Mouse (Mus musculus) cerebellum, adult 2 months (tissue): Measurements from ENCODE around the gene Ppil6. TPM values are rescaled to one million over a fixed set of nuclear protein-coding genes. Genes with fewer than 3 reads are reported as not detected.

Experiments used
- DNase-seq, 2 experiments: peaks; one replicate each; pipeline ENCODE4 v3.0.0; 2021
- H3K27ac ChIP-seq: fragments of 200-500 bp; 2 replicates; pipeline ENCODE4 v1.5.1; 2012; ENCODE audit warnings: low read length, control low read depth, inconsistent platforms; ENCODE audit not compliant: insufficient read depth
- H3K27me3 ChIP-seq: fragments of 200-500 bp; 2 replicates; pipeline ENCODE4 v1.6.1; 2012; ENCODE audit warnings: inconsistent platforms, mild to moderate bottlenecking, low read length, moderate library complexity; ENCODE audit not compliant: control insufficient read depth, insufficient read depth
- H3K4me1 ChIP-seq: fragments of 200-500 bp; 2 replicates; pipeline ENCODE4 v1.6.1; 2011; ENCODE audit warnings: low read length; ENCODE audit not compliant: control insufficient read depth, insufficient read depth
- H3K4me3 ChIP-seq: fragments of 200-500 bp; replicated peaks from 2 replicates; pipeline ENCODE3; 2011; ENCODE audit warnings: mild to moderate bottlenecking, low read depth, low read length, control low read depth; ENCODE audit not compliant: insufficient read depth
- CTCF ChIP-seq: fragments of 200-500 bp; IDR thresholded peaks from 2 replicates; pipeline ENCODE4 v1.5.1; 2011; ENCODE audit warnings: low read depth, mild to moderate bottlenecking, control low read depth, low read length, moderate library complexity, borderline replicate concordance; ENCODE audit not compliant: insufficient read depth
- POLR2A ChIP-seq: fragments of 200-500 bp; IDR thresholded peaks from 2 replicates; pipeline ENCODE4 v1.6.1; 2011; ENCODE audit warnings: low read length, control low read depth, borderline replicate concordance; ENCODE audit not compliant: insufficient read depth
- WGBS: fragments of 180-500 bp; shearing (Covaris S2); methylation state at CpG from one replicate; pipeline ENCODE4 v1.1.7; 2018; 5-methylcytosine and 5-hydroxymethylcytosine counted together
- polyA plus RNA-seq: library from polyadenylated mRNA; depleted of rRNA; stranded (reverse); fragments of >200 nt; gene quantifications from 2 replicates; pipeline ENCODE4 v1.2.3, GENCODE M21; 2012

The Ppil6 gene
- polyA plus RNA-seq, 1 experiment, result 3.5 TPM

- WGBS, result 86% methylated on average over 4 of the region's 4 CpGs
- no peak for DNase-seq
- TF ChIP-seq CTCF (no peak), POLR2A (no peak)
- H3K4me3 ChIP-seq, result no peak overlapping the region
- peaks cover 4% of the 10 kb centered on the region; the same call in 1 of the 2 replicates for H3K4me1 ChIP-seq
- H3K27me3 ChIP-seq, result no peaks in the 10 kb centered on the region
- no peak overlapping the region for H3K27ac ChIP-seq
Measured at GRCm38 (mm10) chr10:41543439-41543838, 53.2 kb downstream of the Ppil6 start.

GRCm38 (mm10) chr10:41543844-41544243 lies 53.6 kb downstream of the Ppil6 start:
- WGBS, result 60% methylated on average over 2 of the region's 2 CpGs
- Histone ChIP-seq H3K4me1 (peaks cover 4% of the 10 kb centered on the region; the same call in 1 of the 2 replicates), H3K4me3 (no peak overlapping the region), H3K27me3 (no peaks in the 10 kb centered on the region), H3K27ac (no peak overlapping the region)
- no peak for DNase-seq
- no peak for TF ChIP-seq POLR2A
- TF ChIP-seq CTCF, result no peak

- DNase-seq, result no peak
- Histone ChIP-seq H3K27me3 (no peaks in the 10 kb centered on the region), H3K4me1 (peaks cover 4% of the 10 kb centered on the region; the same call in 1 of the 2 replicates), H3K4me3 (no peak overlapping the region), H3K27ac (no peak overlapping the region)
- 19% methylated on average over 7 of the region's 7 CpGs for WGBS
- TF ChIP-seq POLR2A (no peak), CTCF (no peak)
Measured at GRCm38 (mm10) chr10:41544481-41545190, 54.4 kb downstream of the Ppil6 start.

GRCm38 (mm10) chr10:41545224-41545755 lies 55.1 kb downstream of the Ppil6 start:
- TF ChIP-seq CTCF, result no peak
- no peak for TF ChIP-seq POLR2A

GRCm38 (mm10) chr10:41546396-41547165 lies 56.3 kb downstream of the Ppil6 start:
- no peak overlapping the region for H3K4me3 ChIP-seq
- WGBS, result 28% methylated on average over 13 of the region's 13 CpGs
- H3K27me3 ChIP-seq, result no peaks in the 10 kb centered on the region
- no peak overlapping the region for H3K27ac ChIP-seq
- peaks cover 4% of the 10 kb centered on the region; the same call in 1 of the 2 replicates for H3K4me1 ChIP-seq
- DNase-seq, result peak in 1 of 2 experiments; percentile 9
- no peak for TF ChIP-seq CTCF
- no peak for TF ChIP-seq POLR2A

More at GRCm38 (mm10) chr10:41545224-41545755, 55.1 kb downstream of the Ppil6 start:
- H3K4me3 ChIP-seq, result no peak overlapping the region
- no peak overlapping the region for H3K27ac ChIP-seq
- WGBS, result 83% methylated on average over 7 of the region's 7 CpGs
- DNase-seq, result no peak
- H3K4me1 ChIP-seq, result peaks cover 4% of the 10 kb centered on the region; the same call in 1 of the 2 replicates
- no peaks in the 10 kb centered on the region for H3K27me3 ChIP-seq

- Histone ChIP-seq H3K4me1 (peaks cover 13% of the 10 kb centered on the region), H3K27ac (no peak overlapping the region), H3K4me3 (no peak overlapping the region), H3K27me3 (no peaks in the 10 kb centered on the region)
- TF ChIP-seq POLR2A, result no peak
- no peak for TF ChIP-seq CTCF
- no peak for DNase-seq
- 91% methylated on average over 7 of the region's 7 CpGs for WGBS
Measured at GRCm38 (mm10) chr10:41550711-41551110, 60.5 kb downstream of the Ppil6 start.

GRCm38 (mm10) chr10:41552319-41552718 lies 62.1 kb downstream of the Ppil6 start:
- peaks cover 9% of the 10 kb centered on the region for H3K4me1 ChIP-seq
- H3K27me3 ChIP-seq, result no peaks in the 10 kb centered on the region
- no peak overlapping the region for H3K27ac ChIP-seq
- no peak overlapping the region for H3K4me3 ChIP-seq
- no peak for TF ChIP-seq POLR2A
- no peak for TF ChIP-seq CTCF
- DNase-seq, result no peak
- WGBS, result 75% methylated on average over 3 of the region's 3 CpGs

- H3K27ac ChIP-seq, result no peak overlapping the region
- no peak for TF ChIP-seq CTCF
- TF ChIP-seq POLR2A, result no peak
Measured at GRCm38 (mm10) chr10:41552847-41553589, 62.8 kb downstream of the Ppil6 start.

More at GRCm38 (mm10) chr10:41552847-41553589, 62.8 kb downstream of the Ppil6 start:
- Histone ChIP-seq H3K4me3 (no peak overlapping the region), H3K4me1 (peaks cover 9% of the 10 kb centered on the region), H3K27me3 (no peaks in the 10 kb centered on the region)
- DNase-seq, result peak; percentile 21 to 42
- 31% methylated on average over 14 of the region's 14 CpGs for whole genome bisulfite sequencing
